Mouse (Mus musculus) heart, embryonic 13.5 days (tissue): ENCODE results near the gene Pcgf1. TPM values are rescaled to one million over a fixed set of nuclear protein-coding genes. Genes with fewer than 3 reads are reported as not detected.

ENCODE experiments used
- ATAC-seq: fragments of 200-750 bp; cut with Nextera tagmentation; 2 replicates; pipeline ENCODE4 v1.8.0; 2017; ENCODE audit warnings: moderate TSS enrichment; ENCODE audit not compliant: insufficient number of reproducible peaks, low FRiP score, low TSS enrichment; ENCODE audit errors: extremely low read depth
- H3K27ac ChIP-seq: fragments of 300-500 bp; sonication (generic); replicated peaks from 2 replicates; pipeline ENCODE4 v1.5.1; 2015; ENCODE audit warnings: moderate library complexity, mild to moderate bottlenecking, inconsistent platforms
- H3K27me3 ChIP-seq: fragments of 300-500 bp; sonication (generic); replicated peaks from 2 replicates; pipeline ENCODE4 v1.6.1; 2015; ENCODE audit warnings: mild to moderate bottlenecking, inconsistent platforms
- H3K36me3 ChIP-seq: fragments of 300-500 bp; sonication (generic); 2 replicates; pipeline ENCODE4 v1.6.1; 2015; ENCODE audit warnings: mild to moderate bottlenecking, inconsistent platforms
- H3K4me1 ChIP-seq: fragments of 300-500 bp; sonication (generic); 2 replicates; pipeline ENCODE4 v1.6.1; 2015; ENCODE audit warnings: inconsistent platforms
- H3K4me2 ChIP-seq: fragments of 300-500 bp; sonication (generic); 2 replicates; pipeline ENCODE4 v1.6.1; 2015; ENCODE audit warnings: inconsistent platforms, mild to moderate bottlenecking, moderate library complexity
- H3K4me3 ChIP-seq: fragments of 300-500 bp; sonication (generic); 2 replicates; pipeline ENCODE4 v1.5.1; 2015; ENCODE audit warnings: moderate library complexity, mild to moderate bottlenecking, inconsistent platforms
- H3K9ac ChIP-seq: fragments of 300-500 bp; sonication (generic); 2 replicates; pipeline ENCODE4 v1.6.1; 2015; ENCODE audit warnings: inconsistent platforms, mild to moderate bottlenecking, moderate library complexity
- H3K9me3 ChIP-seq: fragments of 300-500 bp; sonication (generic); 2 replicates; pipeline ENCODE4 v1.6.1; 2016; ENCODE audit warnings: inconsistent platforms
- WGBS: fragments of 180-500 bp; shearing (Covaris S2); methylation state at CpG from one replicate; pipeline ENCODE4 v1.1.7; 2015; ENCODE audit warnings: mixed read lengths; 5-methylcytosine and 5-hydroxymethylcytosine counted together
- polyA plus RNA-seq: library from polyadenylated mRNA; unstranded; fragments of >200 nt; fragmentation: Nextera tagmentation; extraction: Ambion mirVana; gene quantifications from 2 replicates; pipeline ENCODE4 v1.2.1, GENCODE M21; 2015

The Pcgf1 gene
- polyA plus RNA-seq, 1 experiment from 2014 or later: 14.8 TPM

DNA sequence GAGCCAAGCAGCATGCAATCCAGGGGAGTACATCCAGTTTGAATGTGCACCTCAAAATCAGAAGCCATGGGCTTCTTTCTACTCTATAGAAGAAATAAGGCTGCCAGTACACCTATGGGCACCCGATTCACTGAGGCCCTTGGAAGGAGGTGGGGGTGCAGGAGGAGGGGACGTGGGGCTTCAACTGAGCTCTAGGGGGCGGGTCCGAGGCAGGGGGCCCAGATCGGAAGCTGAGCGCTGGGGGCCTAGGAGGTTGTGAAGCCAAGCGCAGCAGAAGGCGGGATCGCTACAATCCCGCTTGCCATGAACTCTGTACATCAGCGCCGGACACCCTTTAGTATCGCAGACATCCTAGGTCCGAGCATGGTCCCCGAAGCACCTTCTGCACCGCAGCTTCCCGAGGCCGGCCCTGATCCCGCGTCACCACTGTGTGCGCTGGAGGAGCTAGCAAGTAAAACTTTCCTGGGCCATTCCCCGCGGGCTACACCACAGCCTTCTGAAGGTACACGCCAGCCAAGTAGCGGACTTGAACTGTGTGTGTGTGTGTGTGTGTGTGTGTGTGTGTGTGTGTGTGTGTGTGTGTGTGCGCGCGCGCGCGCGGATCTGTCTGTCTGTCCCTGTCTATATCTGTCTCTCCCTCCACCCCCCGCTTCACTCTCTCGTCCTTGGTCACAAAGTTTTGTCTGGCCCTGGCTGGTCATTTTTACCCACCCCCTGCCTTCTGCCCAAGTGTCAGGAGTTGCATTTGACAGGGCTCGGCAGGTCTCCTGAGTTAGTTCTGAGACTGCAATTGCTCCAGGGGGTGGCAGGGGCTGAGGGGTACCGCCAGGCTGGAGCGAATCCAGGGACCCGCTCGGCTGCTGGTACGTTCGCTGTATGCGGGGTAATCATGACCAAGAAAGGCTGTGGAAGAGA, 8.7 kb downstream of the Pcgf1 start, which contains the start of gene Lbx2:
Gene Lbx2 (plus strand): TSS at position 247 of the 915 bp plus-strand sequence.
- Histone ChIP-seq H3K9me3 (no peaks in the 10 kb centered on the region), H3K4me2 (peak within 1 kb of the TSS; percentile 73), H3K27ac (no peak within 1 kb of the TSS), H3K36me3 (peaks cover 12% of the 10 kb centered on the region), H3K27me3 (peaks cover 98% of the 10 kb centered on the region), H3K4me1 (peaks cover 20% of the 10 kb centered on the region), H3K9ac (peak within 1 kb of the TSS; percentile 66), H3K4me3 (peak within 1 kb of the TSS; percentile 48)
- WGBS: 2% methylated on average over 33 of the region's 42 CpGs
- ATAC-seq: no peak

GRCm38 (mm10) chr6:83087205-83087925, 9.7 kb downstream of the Pcgf1 start:
- Histone ChIP-seq H3K4me3 (peak overlapping the region; percentile 48), H3K9me3 (no peaks in the 10 kb centered on the region), H3K27ac (no peak overlapping the region), H3K27me3 (peaks cover 96% of the 10 kb centered on the region), H3K4me1 (peaks cover 23% of the 10 kb centered on the region), H3K9ac (peak overlapping the region; percentile 66), H3K4me2 (peak overlapping the region; percentile 73), H3K36me3 (peaks cover 2% of the 10 kb centered on the region)
- 1% methylated on average over 47 of the region's 47 CpGs for WGBS
- ATAC-seq: no peak

DNA sequence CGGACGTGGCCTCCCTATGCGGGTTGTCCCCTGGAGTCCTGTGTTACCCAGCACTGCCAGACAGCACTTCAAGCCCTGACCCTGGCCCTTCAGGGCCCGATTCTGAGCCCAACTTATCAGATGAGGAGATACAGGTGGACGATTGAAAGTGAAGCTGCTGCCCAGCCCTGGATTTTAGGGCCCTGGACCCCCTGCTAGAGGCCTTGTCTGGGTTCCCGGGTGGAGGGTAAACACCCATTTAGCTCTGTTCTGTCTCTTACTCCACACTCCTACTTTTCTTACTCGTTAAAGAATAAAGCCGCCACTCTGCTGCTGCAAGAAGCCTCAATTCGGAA, 10.2 kb downstream of the Pcgf1 start:
- 12% methylated on average over 9 of the region's 9 CpGs for WGBS
- H3K36me3 ChIP-seq: no peaks in the 10 kb centered on the region
- H3K4me2 ChIP-seq: peak overlapping the region; percentile 73
- H3K27ac ChIP-seq: no peak overlapping the region
- peak overlapping the region; percentile 48 for H3K4me3 ChIP-seq
- H3K9me3 ChIP-seq: no peaks in the 10 kb centered on the region
- peaks cover 26% of the 10 kb centered on the region for H3K4me1 ChIP-seq
- no peak for ATAC-seq
- H3K9ac ChIP-seq: peak overlapping the region; percentile 66
- peaks cover 96% of the 10 kb centered on the region for H3K27me3 ChIP-seq

- Histone ChIP-seq H3K4me2 (no peak overlapping the region), H3K4me1 (peaks cover 10% of the 10 kb centered on the region), H3K4me3 (no peak overlapping the region), H3K27me3 (peaks cover 80% of the 10 kb centered on the region), H3K9me3 (no peaks in the 10 kb centered on the region), H3K27ac (no peak overlapping the region), H3K9ac (no peak overlapping the region), H3K36me3 (no peaks in the 10 kb centered on the region)
- no peak for ATAC-seq
- 25% methylated on average over 6 of the region's 6 CpGs for WGBS
Measured at GRCm38 (mm10) chr6:83092416-83093127, 14.9 kb downstream of the Pcgf1 start.

DNA sequence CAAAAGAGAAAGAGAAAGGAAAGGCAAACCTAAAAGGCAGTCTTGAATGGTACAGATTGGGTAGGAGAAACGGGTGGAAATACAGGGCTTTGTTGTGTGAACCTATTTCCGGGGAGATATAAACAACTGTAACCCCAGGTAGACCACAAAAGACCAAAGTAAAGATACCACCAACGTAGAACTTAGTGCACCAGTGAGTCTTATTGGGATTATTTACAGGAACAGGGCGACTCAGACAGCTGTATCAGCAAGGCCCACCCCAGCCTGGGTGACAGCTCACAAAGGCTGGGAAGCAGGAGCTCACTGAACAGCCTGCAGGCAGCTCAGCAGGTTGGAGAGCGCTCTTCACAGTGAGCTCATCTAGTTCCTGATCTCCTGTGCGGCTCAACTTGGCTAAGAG, 18.3 kb downstream of the Pcgf1 start:
- no peak overlapping the region for H3K27ac ChIP-seq
- H3K4me1 ChIP-seq: peaks cover 10% of the 10 kb centered on the region
- WGBS: 38% methylated on average over 6 of the region's 6 CpGs
- no peaks in the 10 kb centered on the region for H3K9me3 ChIP-seq
- H3K36me3 ChIP-seq: no peaks in the 10 kb centered on the region
- H3K4me2 ChIP-seq: no peak overlapping the region
- no peak for ATAC-seq
- no peak overlapping the region for H3K4me3 ChIP-seq
- H3K9ac ChIP-seq: no peak overlapping the region
- H3K27me3 ChIP-seq: peaks cover 70% of the 10 kb centered on the region

GRCm38 (mm10) chr6:83098411-83098810, 20.7 kb downstream of the Pcgf1 start:
- 75% methylated on average over 2 of the region's 2 CpGs for WGBS
- Histone ChIP-seq H3K4me2 (no peak overlapping the region), H3K27ac (no peak overlapping the region), H3K4me3 (no peak overlapping the region), H3K36me3 (no peaks in the 10 kb centered on the region), H3K9ac (no peak overlapping the region), H3K4me1 (peaks cover 18% of the 10 kb centered on the region), H3K27me3 (peaks cover 53% of the 10 kb centered on the region), H3K9me3 (no peaks in the 10 kb centered on the region)
- no peak for ATAC-seq

DNA sequence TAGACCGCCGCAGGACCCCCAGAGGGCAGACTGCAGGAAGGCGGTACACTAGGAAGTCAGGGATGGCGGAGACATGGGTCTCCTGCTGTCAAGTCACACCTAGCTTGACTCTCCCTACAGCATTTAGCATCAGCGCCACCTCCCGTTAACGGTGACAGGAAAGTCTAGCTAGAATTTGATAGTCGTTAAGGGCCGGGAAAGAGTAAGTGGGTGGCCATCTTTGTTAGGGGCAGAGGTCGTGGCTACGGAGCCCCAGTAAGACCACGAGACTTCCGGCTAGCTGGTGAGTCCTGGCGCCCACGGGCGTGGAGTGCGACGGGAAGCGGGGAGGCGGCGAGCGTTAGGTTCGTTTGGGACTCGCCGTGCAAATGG, 23.6 kb downstream of the Pcgf1 start, which contains the start of the genes Ccdc142 and Gm42688:
Gene Ccdc142 (plus strand): TSS at position 286 of the 372 bp plus-strand sequence.
Gene Gm42688 (plus strand): TSS at position 302 of the 372 bp plus-strand sequence.
- Histone ChIP-seq H3K9me3 (no peaks in the 10 kb centered on the region), H3K4me2 (peak within 1 kb of the TSS; percentile 100), H3K4me1 (peaks cover 19% of the 10 kb centered on the region), H3K27me3 (peaks cover 36% of the 10 kb centered on the region), H3K27ac (peak within 1 kb of the TSS; percentile 81), H3K36me3 (peaks cover 7% of the 10 kb centered on the region; the same call in 1 of the 2 replicates), H3K4me3 (peak within 1 kb of the TSS; percentile 77), H3K9ac (peak within 1 kb of the TSS; percentile 88)
- WGBS: under 1% methylated on average over 25 of the region's 25 CpGs
- ATAC-seq: peak; percentile 64

DNA sequence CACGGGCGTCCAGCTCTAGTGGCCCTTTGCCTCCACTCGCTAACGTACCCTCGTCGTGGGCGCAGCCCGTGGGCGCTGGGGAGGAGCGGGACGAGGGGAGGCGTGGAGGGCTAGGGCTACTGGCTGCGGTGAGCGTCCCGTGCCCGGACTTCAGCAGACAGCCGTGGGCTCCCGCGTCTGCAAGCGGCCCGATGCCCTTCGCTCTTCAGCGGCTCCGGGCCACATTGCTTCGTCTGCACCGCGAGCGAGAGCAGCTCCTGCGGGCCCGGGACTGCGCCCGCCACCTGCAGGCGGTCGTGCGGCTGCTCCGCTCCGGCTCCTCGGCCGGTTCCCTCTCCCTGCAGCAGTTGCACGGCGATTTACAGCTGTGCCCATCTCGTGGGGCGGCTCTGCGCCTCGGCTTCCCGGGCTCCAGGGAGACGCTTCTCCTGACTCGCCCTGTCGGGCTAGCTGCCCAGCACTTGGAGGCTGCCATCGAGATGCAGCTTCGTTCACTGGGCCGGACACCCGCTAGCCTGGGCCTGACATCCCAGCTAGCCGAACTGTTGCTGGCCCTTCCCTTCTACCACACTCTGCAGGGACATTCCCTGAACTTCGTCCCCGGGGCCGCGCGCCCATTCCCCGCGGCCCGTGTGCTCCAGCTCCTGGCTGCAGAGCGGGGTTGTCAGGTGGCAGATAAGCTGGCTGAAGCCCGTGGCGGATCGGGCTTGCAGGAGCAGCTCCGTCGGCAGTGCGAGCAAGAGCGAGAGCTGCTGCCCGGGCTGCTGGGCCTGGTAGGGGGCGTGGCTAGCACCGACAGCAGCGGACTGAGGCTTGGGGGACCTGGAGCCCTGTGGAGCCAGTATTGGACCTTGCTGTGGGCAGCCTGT, 24.3 kb downstream of the Pcgf1 start:
- WGBS: under 1% methylated on average over 73 of the region's 74 CpGs
- H3K4me2 ChIP-seq: peak overlapping the region; percentile 100
- H3K27ac ChIP-seq: peak overlapping the region; percentile 81
- ATAC-seq: peak; percentile 66
- peaks cover 30% of the 10 kb centered on the region for H3K27me3 ChIP-seq
- H3K9me3 ChIP-seq: no peaks in the 10 kb centered on the region
- H3K4me3 ChIP-seq: peak overlapping the region; percentile 77
- peak overlapping the region; percentile 88 for H3K9ac ChIP-seq
- H3K4me1 ChIP-seq: peaks cover 19% of the 10 kb centered on the region
- H3K36me3 ChIP-seq: peaks cover 12% of the 10 kb centered on the region

- Histone ChIP-seq H3K36me3 (peaks cover 17% of the 10 kb centered on the region), H3K9me3 (no peaks in the 10 kb centered on the region), H3K27ac (no peak overlapping the region), H3K9ac (peak overlapping the region; percentile 88), H3K4me3 (peak overlapping the region; percentile 77), H3K27me3 (peaks cover 22% of the 10 kb centered on the region), H3K4me2 (peak overlapping the region; percentile 100), H3K4me1 (peaks cover 25% of the 10 kb centered on the region)
- no peak for ATAC-seq
- 41% methylated on average over 11 of the region's 11 CpGs for WGBS
Measured at GRCm38 (mm10) chr6:83103130-83103650, 25.5 kb downstream of the Pcgf1 start.

GRCm38 (mm10) chr6:83104158-83104557, 26.5 kb downstream of the Pcgf1 start:
- whole genome bisulfite sequencing: 81% methylated on average over 4 of the region's 4 CpGs
- ATAC-seq: no peak
- Histone ChIP-seq H3K36me3 (peaks cover 17% of the 10 kb centered on the region), H3K9me3 (no peaks in the 10 kb centered on the region), H3K9ac (no peak overlapping the region), H3K4me3 (no peak overlapping the region), H3K4me2 (no peak overlapping the region), H3K27me3 (peaks cover 13% of the 10 kb centered on the region), H3K4me1 (peaks cover 30% of the 10 kb centered on the region), H3K27ac (no peak overlapping the region)
